In genomic region chr1:75512550-75512949, GRCm38 (mm10) we compare ENCODE assay signal across 24 mouse cellular contexts. TPM values are rescaled to one million over a fixed set of nuclear protein-coding genes. Genes with fewer than 3 reads are reported as not detected.
DNase-seq lines count a peak whose midpoint lies in the region; ATAC-seq and TF ChIP-seq lines count a peak whose summit lies in the region.
"Had no signal": no experiment of that assay in that cellular context is flagged by ENCODE, and none has a peak within 500 bp of the region (broad histone marks: within the 10 kb centered on the region; RNA-seq: fewer than 3 reads in every experiment).

No protein-coding gene starts in this region.

- TF ChIP-seq CTCF in heart, postnatal 0 days (IDR thresholded peaks at IDR 0.05; ENCODE audit: low read depth), result no peak

- no peaks in the 10 kb centered on the region for H3K9me3 ChIP-seq in heart, embryonic 13.5 days
- H3K9me3 ChIP-seq in heart, postnatal 0 days (replicated peaks; ENCODE audit: control insufficient read depth, low read length), result no peaks in the 10 kb centered on the region
- H3K9me3 ChIP-seq: embryonic facial prominence, embryonic 15.5 days; forebrain, embryonic 10.5 days; hindbrain, embryonic 10.5 days; intestine, embryonic 15.5 days had no signal

- no peak for DNase-seq in heart, adult 11 months
- no peak for DNase-seq in heart, postnatal 0 days (ENCODE audit: low spot score)
- DNase-seq in heart, adult 9 months (ENCODE audit: low spot score in 2 of 2), result no peak
- peak; percentile 64 for DNase-seq in ES-CJ7 (ENCODE audit: low read depth, low spot score)
- DNase-seq in urinary bladder, adult 18-20 months (ENCODE audit: low spot score in 2 of 2), result no peak
- DNase-seq: adrenal gland, adult 8-10 months; adrenal gland, postnatal 36 days; cerebellum, adult 2 months; cerebellum, postnatal 14 days; embryo, embryonic 11 days; gastrocnemius, adult 2 months; gastrocnemius, postnatal 25 days; kidney, adult 18-20 months had no signal

- no peak for TF ChIP-seq EP300 in heart, postnatal 0 days (IDR thresholded peaks at IDR 0.05; ENCODE audit: low read depth)

- no peak overlapping the region for H3K4me3 ChIP-seq in heart, embryonic 13.5 days
- H3K4me3 ChIP-seq in heart, postnatal 0 days (ENCODE audit: low read depth, low read length), result no peak overlapping the region
- H3K4me3 ChIP-seq: embryonic facial prominence, embryonic 15.5 days; erythroblast, embryonic 14.5 days; forebrain, embryonic 10.5 days; gastrocnemius, adult 2 months; hindbrain, embryonic 10.5 days; intestine, embryonic 15.5 days had no signal

- 81% methylated on average over 3 of the region's 3 CpGs for WGBS in heart, embryonic 13.5 days
- WGBS in heart, postnatal 0 days, result 89% methylated on average over 3 of the region's 3 CpGs

- H3K4me1 ChIP-seq in heart, embryonic 13.5 days, result peaks cover 73% of the 10 kb centered on the region
- H3K4me1 ChIP-seq in heart, postnatal 0 days (ENCODE audit: control insufficient read depth, insufficient read depth), result peaks cover 53% of the 10 kb centered on the region

- ATAC-seq in heart, embryonic 13.5 days (ENCODE audit: extremely low read depth, insufficient number of reproducible peaks, low FRiP score, low TSS enrichment), result no peak
- no peak for ATAC-seq in heart, postnatal 0 days (ENCODE audit: insufficient read depth, low read depth)
- ATAC-seq in megakaryocyte progenitor cell, adult 5-6 weeks (replicated peaks; ENCODE audit: poor library complexity), result no peak
- ATAC-seq: forebrain, embryonic 14.5 days had no signal

- no peak overlapping the region for H3K9ac ChIP-seq in heart, embryonic 13.5 days
- no peak overlapping the region for H3K9ac ChIP-seq in heart, postnatal 0 days (replicated peaks; ENCODE audit: low read depth, low read length)
- H3K9ac ChIP-seq: embryonic facial prominence, embryonic 15.5 days; hindbrain, embryonic 14.5 days; intestine, embryonic 15.5 days had no signal

- no peaks in the 10 kb centered on the region for H3K36me3 ChIP-seq in heart, embryonic 13.5 days
- no peaks in the 10 kb centered on the region for H3K36me3 ChIP-seq in heart, postnatal 0 days (replicated peaks; ENCODE audit: control insufficient read depth, insufficient read depth, low read length)
- H3K36me3 ChIP-seq: embryonic facial prominence, embryonic 15.5 days; forebrain, embryonic 10.5 days; hindbrain, embryonic 10.5 days; intestine, embryonic 15.5 days had no signal

- H3K4me2 ChIP-seq in heart, embryonic 13.5 days, result no peak overlapping the region
- no peak overlapping the region for H3K4me2 ChIP-seq in heart, postnatal 0 days (ENCODE audit: low read depth, low read length)
- H3K4me2 ChIP-seq: embryonic facial prominence, embryonic 15.5 days; hindbrain, embryonic 14.5 days; intestine, embryonic 15.5 days had no signal

- H3K27ac ChIP-seq in heart, embryonic 13.5 days (replicated peaks), result peak overlapping the region; percentile 96
- H3K27ac ChIP-seq in heart, postnatal 0 days (ENCODE audit: low read depth), result peak overlapping the region; percentile 87
- H3K27ac ChIP-seq: hindbrain, embryonic 14.5 days had no signal

- no peaks in the 10 kb centered on the region for H3K27me3 ChIP-seq in heart, embryonic 13.5 days (replicated peaks)
- H3K27me3 ChIP-seq in heart, postnatal 0 days (ENCODE audit: control insufficient read depth, insufficient read depth, low read length), result no peaks in the 10 kb centered on the region
- H3K27me3 ChIP-seq: embryonic facial prominence, embryonic 15.5 days; intestine, embryonic 15.5 days had no signal

RNA-seq across cellular contexts. Expression of gene Inha, which starts 5.7 kb away (rescaled TPM):
- 5.5 and 6.0 TPM in 2 replicates for polyA plus RNA-seq in heart, embryonic 13.5 days (2015; fragmentation: Nextera tagmentation; extraction: Ambion mirVana)
- total RNA-seq in heart, postnatal 0 days (2014; rRNA removed; ENCODE audit: low replicate concordance), result 5.7 and 8.2 TPM in 2 replicates
- 6.4 and 7.3 TPM in 2 replicates for polyA plus RNA-seq in heart, postnatal 0 days (2015; fragmentation: Nextera tagmentation; extraction: Ambion mirVana)
- not detected in 2 replicates for total RNA-seq in megakaryocyte progenitor cell, adult 5-6 weeks (2015)
- not detected in 2 replicates for total RNA-seq in megakaryocyte progenitor cell, adult 5-6 weeks (2017)
- total RNA-seq: common myeloid progenitor, adult 5-6 weeks; granulocyte monocyte progenitor cell, adult 5-6 weeks had no signal
- polyA plus RNA-seq: erythroblast, embryonic 14.5 days had no signal

RNA-seq across cellular contexts. Expression of gene Obsl1, which starts 6.3 kb away (rescaled TPM):
- polyA plus RNA-seq in heart, embryonic 13.5 days (2015; fragmentation: Nextera tagmentation; extraction: Ambion mirVana), result 91.0 and 93.0 TPM in 2 replicates
- total RNA-seq in heart, postnatal 0 days (2014; rRNA removed; ENCODE audit: low replicate concordance), result 293 and 367 TPM in 2 replicates
- polyA plus RNA-seq in heart, postnatal 0 days (2015; fragmentation: Nextera tagmentation; extraction: Ambion mirVana), result 45.8 and 46.8 TPM in 2 replicates
- total RNA-seq in megakaryocyte progenitor cell, adult 5-6 weeks (2015), result 1.0 TPM in 1 of 2 replicates, not detected in the other
- total RNA-seq in megakaryocyte progenitor cell, adult 5-6 weeks (2017), result 0.30 TPM in 1 of 2 replicates, not detected in the other
- total RNA-seq: granulocyte monocyte progenitor cell, adult 5-6 weeks had no signal

RNA-seq across cellular contexts. Expression of gene Stk11ip, which starts 8.8 kb away (rescaled TPM):
- polyA plus RNA-seq in heart, embryonic 13.5 days (2015; fragmentation: Nextera tagmentation; extraction: Ambion mirVana), result 11.3 and 12.6 TPM in 2 replicates
- 16.4 and 18.4 TPM in 2 replicates for total RNA-seq in heart, postnatal 0 days (2014; rRNA removed; ENCODE audit: low replicate concordance)
- polyA plus RNA-seq in heart, postnatal 0 days (2015; fragmentation: Nextera tagmentation; extraction: Ambion mirVana), result 7.3 and 8.3 TPM in 2 replicates
- 7.9 and 9.6 TPM in 2 replicates for total RNA-seq in megakaryocyte progenitor cell, adult 5-6 weeks (2015)
- 11.3 and 24.0 TPM in 2 replicates for total RNA-seq in megakaryocyte progenitor cell, adult 5-6 weeks (2017)

RNA-seq across cellular contexts. Expression of gene Tmem198, which starts 33.2 kb away (rescaled TPM):
- 0.43 and 0.49 TPM in 2 replicates for polyA plus RNA-seq in heart, embryonic 13.5 days (2015; fragmentation: Nextera tagmentation; extraction: Ambion mirVana)
- not detected in 2 replicates for total RNA-seq in heart, postnatal 0 days (2014; rRNA removed; ENCODE audit: low replicate concordance)
- polyA plus RNA-seq in heart, postnatal 0 days (2015; fragmentation: Nextera tagmentation; extraction: Ambion mirVana), result 0.61 and 0.81 TPM in 2 replicates
- total RNA-seq in megakaryocyte progenitor cell, adult 5-6 weeks (2015), result not detected in 2 replicates
- total RNA-seq in megakaryocyte progenitor cell, adult 5-6 weeks (2017), result 2.9 TPM in 1 of 2 replicates, not detected in the other
- total RNA-seq: gastrocnemius, adult 2 months; granulocyte monocyte progenitor cell, adult 5-6 weeks had no signal

RNA-seq across cellular contexts. Expression of gene Chpf, which starts 33.4 kb away (rescaled TPM):
- 26.0 and 28.6 TPM in 2 replicates for polyA plus RNA-seq in heart, embryonic 13.5 days (2015; fragmentation: Nextera tagmentation; extraction: Ambion mirVana)
- total RNA-seq in heart, postnatal 0 days (2014; rRNA removed; ENCODE audit: low replicate concordance), result 47.7 and 53.3 TPM in 2 replicates
- 19.1 and 19.3 TPM in 2 replicates for polyA plus RNA-seq in heart, postnatal 0 days (2015; fragmentation: Nextera tagmentation; extraction: Ambion mirVana)
- 0.27 and 0.83 TPM in 2 replicates for total RNA-seq in megakaryocyte progenitor cell, adult 5-6 weeks (2015)
- total RNA-seq in megakaryocyte progenitor cell, adult 5-6 weeks (2017), result 0.57 and 2.0 TPM in 2 replicates

Comparison
In these comparisons a context has a peak if more than half of its experiments do, and no peak if none do; other contexts are left out.
1. RNA of gene Obsl1, which starts 6.3 kb away (total RNA-seq): 293 to 367 TPM in heart, postnatal 0 days; 0.30 to 1.0 TPM in megakaryocyte progenitor cell, adult 5-6 weeks; every median in the first group is over 100 times any median in the second.